Comparison of ENCODE assay signal across 21 mouse cellular contexts in genomic region chr9:88276023-88276568, GRCm38 (mm10). TPM values are rescaled to one million over a fixed set of nuclear protein-coding genes. Genes with fewer than 3 reads are reported as not detected.
DNase-seq lines count a peak whose midpoint lies in the region; ATAC-seq and TF ChIP-seq lines count a peak whose summit lies in the region.
"Had no signal": no experiment of that assay in that cellular context is flagged by ENCODE, and none has a peak within 500 bp of the region (broad histone marks: within the 10 kb centered on the region; RNA-seq: fewer than 3 reads in every experiment).

No protein-coding gene starts in this region.

- ATAC-seq in liver, embryonic 16.5 days (ENCODE audit: low read depth), result peak; percentile 35; the same call in 1 of the 2 replicates
- no peak for ATAC-seq in liver, embryonic 12.5 days
- ATAC-seq: forebrain, embryonic 14.5 days; hindbrain, embryonic 16.5 days; intestine, embryonic 16.5 days had no signal

- peak overlapping the region; percentile 77 for H3K27ac ChIP-seq in heart, adult 2 months
- no peak overlapping the region for H3K27ac ChIP-seq in liver, embryonic 16.5 days (ENCODE audit: low read length)
- no peak overlapping the region for H3K27ac ChIP-seq in liver, embryonic 12.5 days
- H3K27ac ChIP-seq: kidney, embryonic 15.5 days; limb, embryonic 12.5 days; stomach, embryonic 15.5 days had no signal

- no peak overlapping the region for H3K4me2 ChIP-seq in liver, embryonic 16.5 days (ENCODE audit: low read depth, low read length)
- H3K4me2 ChIP-seq in liver, embryonic 12.5 days, result no peak overlapping the region
- H3K4me2 ChIP-seq in myocyte (ENCODE audit: low read depth), result peak overlapping the region; percentile 60
- H3K4me2 ChIP-seq: kidney, embryonic 15.5 days; limb, embryonic 12.5 days; stomach, embryonic 15.5 days had no signal

- TF ChIP-seq POLR2A in heart, adult 2 months (IDR thresholded peaks at IDR 0.05; ENCODE audit: insufficient read depth, low read depth, low read length), result 0 out of 2 replicates have a peak, but pooled peaks have one; percentile 12
- no peak for TF ChIP-seq POLR2A in myocyte (IDR thresholded peaks at IDR 0.05; ENCODE audit: insufficient read length, low read depth)

- TF ChIP-seq EP300 in heart, adult 2 months (IDR thresholded peaks at IDR 0.05; ENCODE audit: insufficient read depth, low read depth, low read length), result no peak

- WGBS in heart, adult 2 months, result 47% methylated on average over 3 of the region's 3 CpGs
- 51% methylated on average over 3 of the region's 3 CpGs for WGBS in liver, embryonic 16.5 days (ENCODE audit: insufficient replicate concordance)
- WGBS in liver, embryonic 12.5 days (ENCODE audit: insufficient replicate concordance), result 66% methylated on average over 3 of the region's 3 CpGs

- H3ac ChIP-seq in myocyte (ENCODE audit: control insufficient read depth, insufficient read length), result no peak overlapping the region

- peak in 1 of 2 experiments; percentile 15 for DNase-seq in heart, adult 2 months
- no peak for DNase-seq in heart, postnatal 25 days (ENCODE audit: low spot score)
- peak; percentile 73 for DNase-seq in Muller cell, postnatal 12 days (ENCODE audit: inconsistent ontology term)
- no peak for DNase-seq in left cerebral cortex, postnatal 4 days
- DNase-seq: cerebellum, adult 9-11 months; gastrocnemius, postnatal 10 days; kidney, postnatal 4 days; layer of hippocampus, adult 9-11 months; lung, adult 18-20 months; lung, postnatal 14 days; thymus, adult 18-20 months had no signal

- no peaks in the 10 kb centered on the region for H3K36me3 ChIP-seq in heart, adult 2 months (ENCODE audit: control insufficient read depth, insufficient read depth, low read length)
- H3K36me3 ChIP-seq in liver, embryonic 16.5 days (ENCODE audit: control insufficient read depth, insufficient read depth), result no peaks in the 10 kb centered on the region
- no peaks in the 10 kb centered on the region for H3K36me3 ChIP-seq in liver, embryonic 12.5 days
- no peaks in the 10 kb centered on the region for H3K36me3 ChIP-seq in myocyte (ENCODE audit: control insufficient read depth, insufficient read depth)
- H3K36me3 ChIP-seq: kidney, embryonic 15.5 days; limb, embryonic 12.5 days; stomach, embryonic 15.5 days had no signal

- no peaks in the 10 kb centered on the region for H3K79me2 ChIP-seq in heart, adult 2 months (replicated peaks; ENCODE audit: control insufficient read depth, insufficient read depth, low read length)
- H3K79me2 ChIP-seq in myocyte (ENCODE audit: control insufficient read depth, insufficient read depth), result no peaks in the 10 kb centered on the region

- intact Hi-C loops in heart, adult 2 months (cut with DNase I), result loop anchor here (2.0 kb wide), 1 partner anchor 51 kb away; the partner anchor contains the start of gene Nt5e
- intact Hi-C loops in heart, postnatal 25 days (cut with DNase I), result loop anchor here (5.0 kb wide), 1 partner anchor 86 kb away; no protein-coding TSS in a partner anchor
- intact Hi-C loops in left cerebral cortex, postnatal 4 days (cut with DNase I), result no loop called here

- H3K4me1 ChIP-seq in heart, adult 2 months (ENCODE audit: control insufficient read depth, insufficient read depth, low read length), result peaks cover 4% of the 10 kb centered on the region
- H3K4me1 ChIP-seq in liver, embryonic 16.5 days (ENCODE audit: control insufficient read depth, low read depth, low read length), result no peaks in the 10 kb centered on the region
- H3K4me1 ChIP-seq in liver, embryonic 12.5 days, result no peaks in the 10 kb centered on the region
- H3K4me1 ChIP-seq: kidney, embryonic 15.5 days; limb, embryonic 12.5 days; stomach, embryonic 15.5 days had no signal

- H3K9ac ChIP-seq in heart, adult 2 months (ENCODE audit: low read depth, low read length), result no peak overlapping the region
- H3K9ac ChIP-seq in liver, embryonic 16.5 days (ENCODE audit: low read depth, low read length), result no peak overlapping the region
- H3K9ac ChIP-seq in liver, embryonic 12.5 days, result no peak overlapping the region
- H3K9ac ChIP-seq: kidney, embryonic 15.5 days; limb, embryonic 12.5 days; stomach, embryonic 15.5 days had no signal

- no peak overlapping the region for H3K4me3 ChIP-seq in heart, adult 2 months
- H3K4me3 ChIP-seq in liver, embryonic 16.5 days (ENCODE audit: low read depth, low read length), result no peak overlapping the region
- no peak overlapping the region for H3K4me3 ChIP-seq in liver, embryonic 12.5 days
- H3K4me3 ChIP-seq in myocyte, result no peak overlapping the region
- H3K4me3 ChIP-seq: erythroblast, embryonic 14.5 days; kidney, embryonic 15.5 days; limb, embryonic 12.5 days; stomach, embryonic 15.5 days had no signal

- H3K9me3 ChIP-seq in liver, embryonic 16.5 days (replicated peaks; ENCODE audit: control insufficient read depth, low read length), result no peaks in the 10 kb centered on the region
- H3K9me3 ChIP-seq in liver, embryonic 12.5 days (replicated peaks), result no peaks in the 10 kb centered on the region
- H3K9me3 ChIP-seq: kidney, embryonic 15.5 days; limb, embryonic 12.5 days; stomach, embryonic 15.5 days had no signal

- no peak for TF ChIP-seq CTCF in heart, adult 2 months (IDR thresholded peaks at IDR 0.05)

- no peaks in the 10 kb centered on the region for H3K27me3 ChIP-seq in heart, adult 2 months (ENCODE audit: control insufficient read depth, insufficient read depth, low read length)
- H3K27me3 ChIP-seq in liver, embryonic 16.5 days (ENCODE audit: control insufficient read depth, insufficient read depth, low read depth, low read length), result no peaks in the 10 kb centered on the region
- no peaks in the 10 kb centered on the region for H3K27me3 ChIP-seq in liver, embryonic 12.5 days (replicated peaks)
- no peaks in the 10 kb centered on the region for H3K27me3 ChIP-seq in myocyte (ENCODE audit: control insufficient read depth, insufficient read depth, insufficient read length)
- H3K27me3 ChIP-seq: kidney, embryonic 15.5 days; limb, embryonic 12.5 days; stomach, embryonic 15.5 days had no signal

TF ChIP-seq in myocyte, 11 proteins besides CTCF, POLR2A, EP300 and RAD21:
- peak; percentile 69 to 94 (median 92) for TF ChIP-seq MYOD1 (IDR thresholded peaks at IDR 0.05; ENCODE audit: control insufficient read depth in 1 of 3, insufficient read length in 2 of 3, low read depth in 2 of 3)
- no peak for TF ChIP-seq TCF3 (IDR thresholded peaks at IDR 0.05; ENCODE audit: insufficient read length, low read depth)
- TF ChIP-seq CEBPB (IDR thresholded peaks at IDR 0.05; ENCODE audit: insufficient read depth, poor library complexity, severe bottlenecking), result 0 out of 2 replicates have a peak, but pooled peaks have one; percentile 24
- peak in 2 of 3 experiments; percentile 62 to 94 for TF ChIP-seq MYOG (IDR thresholded peaks at IDR 0.05; ENCODE audit: control insufficient read depth in 1 of 3, insufficient read depth in 1 of 3, insufficient read length in 2 of 3, low read depth in 2 of 3)
- TF ChIP-seq POLR2AphosphoS2 (IDR thresholded peaks at IDR 0.05; ENCODE audit: insufficient read length, low read depth), result no peak
- TF ChIP-seq USF1 (IDR thresholded peaks at IDR 0.05; ENCODE audit: low read depth), result no peak
TF ChIP-seq in myocyte: peak in this region for 3.

RNA-seq across cellular contexts. Expression of gene Nt5e, which starts 50.9 kb away (rescaled TPM):
- total RNA-seq in heart, adult 2 months (2021), result 10 to 100 TPM; 13.4 to 15.5 TPM
- 8.1 and 11.1 TPM in 2 replicates for polyA plus RNA-seq in heart, adult 2 months (2012; rRNA removed)
- 10 to 100 TPM; 13.3 to 13.9 TPM for total RNA-seq in heart, postnatal 25 days (2021)
- 11.6 and 12.0 TPM in 2 replicates for polyA plus RNA-seq in liver, embryonic 16.5 days (2015; fragmentation: Nextera tagmentation; extraction: Ambion mirVana)
- 6.3 and 6.7 TPM in 2 replicates for polyA plus RNA-seq in liver, embryonic 12.5 days (2016; fragmentation: Nextera tagmentation; extraction: Ambion mirVana)
- polyA plus RNA-seq in myocyte (2012; fragmentation: generic; extraction: Trizol), result 1.3 TPM
- total RNA-seq in left cerebral cortex, postnatal 4 days (2021), result 1 to 10 TPM; 2.9 to 3.4 TPM
- polyA plus RNA-seq: erythroblast, embryonic 14.5 days had no signal
